Mouse (Mus musculus) lung, postnatal 14 days (tissue): ENCODE measurements around the gene Arhgef10l.
"Not testable (repeated sequence)": the region's sequence is repeated elsewhere in the genome, so short reads cannot be mapped to it uniquely, and the experiment has no call there.

Source experiments
- DNase-seq: peaks from one replicate; pipeline ENCODE4 v3.0.0; 2021

Gene Arhgef10l

DNA sequence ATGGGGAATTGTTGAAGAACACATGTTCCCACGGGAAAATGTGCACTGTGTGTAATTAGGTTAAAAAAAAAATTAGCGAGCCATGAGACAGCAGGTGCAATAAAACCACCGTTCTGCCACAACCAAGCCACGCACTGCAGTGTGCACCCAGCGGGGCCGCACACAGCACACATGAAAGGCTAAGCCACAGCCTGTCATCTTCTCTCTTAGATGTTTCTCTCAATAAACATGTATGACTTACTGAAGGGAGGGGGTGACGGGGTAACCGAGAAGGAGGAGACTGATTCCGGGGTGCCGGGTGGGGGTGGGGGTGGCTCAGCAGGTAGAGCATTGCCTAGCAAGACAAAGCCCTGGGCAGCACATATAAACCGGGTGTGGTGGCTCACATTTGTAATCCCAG lies 64.7 kb downstream of the Arhgef10l start:
- no peak for DNase-seq

DNA sequence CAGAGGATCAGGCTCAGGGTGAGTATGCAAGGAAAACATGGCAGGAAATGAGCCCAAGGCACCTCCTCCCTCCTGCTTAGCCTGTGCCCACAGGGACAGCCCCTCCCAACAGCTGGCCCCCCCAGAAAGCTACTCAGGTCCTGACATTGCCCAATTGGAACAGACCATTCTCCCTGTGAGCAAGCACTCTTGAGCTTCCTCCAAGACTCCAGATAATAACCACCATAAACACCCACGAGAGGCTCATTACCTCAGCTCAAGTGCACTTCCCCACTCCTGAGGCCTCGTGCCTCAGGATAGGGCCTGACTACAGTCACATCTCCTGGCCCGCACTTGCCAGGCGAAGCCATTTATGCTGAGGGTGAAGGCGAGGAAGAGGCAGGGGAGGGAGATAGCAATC lies 67.0 kb downstream of the Arhgef10l start:
- peak; percentile 57 for DNase-seq

DNA sequence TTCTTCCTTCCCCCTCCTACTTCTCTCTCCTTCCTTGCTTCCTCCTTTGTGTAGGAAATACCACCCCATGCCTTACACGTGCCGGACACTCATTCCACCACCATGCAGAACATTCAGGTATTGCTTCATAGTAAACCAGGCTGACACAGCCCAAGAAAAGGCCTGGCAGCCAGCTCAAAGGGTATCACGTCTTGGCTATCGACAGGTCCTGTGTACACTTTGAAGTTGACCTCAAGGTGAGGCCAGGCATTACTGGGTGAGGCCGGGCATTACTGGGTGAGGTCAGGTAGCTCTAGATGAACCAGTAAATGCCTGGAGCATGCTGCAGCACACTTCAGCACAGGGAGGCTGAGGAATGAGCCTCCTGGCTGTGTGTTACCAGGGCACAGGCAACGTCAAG lies 67.9 kb downstream of the Arhgef10l start:
- no peak for DNase-seq

DNA sequence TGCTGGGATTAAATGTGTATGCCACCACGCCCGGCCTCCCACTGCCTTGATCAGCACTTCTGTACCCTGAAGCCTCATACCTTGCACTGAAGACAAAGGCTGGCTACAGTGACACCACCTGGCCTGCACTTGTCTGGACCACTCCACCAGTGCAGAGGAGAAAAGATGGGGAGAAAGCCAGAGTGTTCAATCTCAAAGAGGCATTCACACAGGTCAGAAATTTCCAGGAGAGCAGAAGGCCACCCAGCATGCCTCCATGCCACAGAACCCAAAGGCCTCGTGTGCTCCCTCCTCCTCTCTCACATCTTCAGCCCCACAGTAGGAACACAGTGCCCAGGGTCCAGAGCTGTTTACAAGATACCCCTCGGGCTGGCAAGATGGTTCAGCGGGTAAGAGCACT lies 68.4 kb downstream of the Arhgef10l start:
- no peak for DNase-seq

DNA sequence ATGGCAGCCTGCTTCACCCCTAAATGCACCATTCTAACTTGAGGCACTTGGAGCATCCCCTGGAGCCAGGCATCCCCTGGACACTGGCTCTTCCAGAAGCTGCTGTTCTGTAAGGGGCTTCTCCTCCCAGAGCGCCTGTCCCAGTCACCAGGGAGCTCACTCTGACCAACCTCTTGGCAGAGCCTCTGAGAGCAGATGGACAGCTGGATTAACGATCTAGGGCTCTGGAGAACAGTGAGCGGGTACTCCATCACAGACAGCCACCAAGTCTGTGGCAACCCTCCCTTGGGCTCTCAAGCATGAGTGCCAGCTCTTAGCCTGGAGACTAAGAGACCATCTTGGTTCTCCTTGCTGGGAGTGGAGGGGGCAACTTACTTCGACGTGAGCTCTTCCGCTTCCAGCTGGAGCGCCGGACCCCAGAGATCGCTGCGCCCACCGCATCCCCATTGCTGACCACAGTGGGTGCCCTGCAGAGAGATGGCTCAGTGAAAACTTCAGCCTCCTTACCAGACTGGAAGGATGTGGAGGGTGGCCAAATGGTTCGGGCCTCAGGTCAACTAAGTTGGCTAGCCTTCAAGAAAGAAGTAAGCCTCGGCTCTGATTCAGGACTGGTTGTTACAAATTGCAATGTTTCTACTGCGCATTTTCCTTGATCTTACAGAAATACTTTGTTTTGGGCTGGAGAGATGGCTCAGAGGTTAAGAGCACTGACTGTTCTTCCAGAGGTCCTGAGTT lies 71.9 kb downstream of the Arhgef10l start:
- no peak for DNase-seq

DNA sequence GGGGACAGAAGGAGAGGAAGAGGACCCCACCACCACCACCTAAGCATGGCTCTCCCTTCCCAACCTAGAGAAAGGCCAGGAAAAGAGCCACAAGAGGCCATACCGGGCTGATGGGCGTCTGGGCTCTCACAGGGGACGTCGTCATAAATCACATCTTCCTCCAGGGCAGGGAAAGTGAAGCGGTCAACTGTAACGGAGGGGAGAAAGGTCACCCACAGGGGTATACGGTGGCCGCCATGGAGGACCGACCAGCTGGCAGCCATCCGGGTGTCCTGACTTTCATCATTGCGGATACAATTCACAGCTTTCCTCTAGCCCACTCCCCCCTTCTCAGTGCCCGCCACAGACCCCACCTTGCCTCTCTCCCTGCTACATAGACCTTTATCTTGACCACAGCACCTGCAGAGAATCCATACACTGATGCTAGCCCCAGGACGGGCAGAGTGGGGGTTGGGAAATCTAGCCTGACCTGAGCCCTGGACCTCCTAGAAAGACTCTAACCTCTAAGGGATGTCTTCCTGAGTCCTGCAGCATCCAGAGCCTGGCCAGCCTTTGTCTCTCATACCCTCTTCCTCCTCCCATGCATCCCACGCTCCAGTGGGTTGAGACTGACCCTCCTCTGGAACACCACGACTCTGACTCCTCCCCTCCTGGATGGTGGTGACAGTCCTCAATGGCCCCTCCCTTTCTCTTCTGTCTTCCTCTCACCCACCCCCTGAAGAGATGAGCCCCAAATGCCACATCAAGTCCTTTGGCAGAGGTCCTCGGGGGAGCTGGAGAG lies 72.6 kb downstream of the Arhgef10l start:
- DNase-seq = no peak

DNA sequence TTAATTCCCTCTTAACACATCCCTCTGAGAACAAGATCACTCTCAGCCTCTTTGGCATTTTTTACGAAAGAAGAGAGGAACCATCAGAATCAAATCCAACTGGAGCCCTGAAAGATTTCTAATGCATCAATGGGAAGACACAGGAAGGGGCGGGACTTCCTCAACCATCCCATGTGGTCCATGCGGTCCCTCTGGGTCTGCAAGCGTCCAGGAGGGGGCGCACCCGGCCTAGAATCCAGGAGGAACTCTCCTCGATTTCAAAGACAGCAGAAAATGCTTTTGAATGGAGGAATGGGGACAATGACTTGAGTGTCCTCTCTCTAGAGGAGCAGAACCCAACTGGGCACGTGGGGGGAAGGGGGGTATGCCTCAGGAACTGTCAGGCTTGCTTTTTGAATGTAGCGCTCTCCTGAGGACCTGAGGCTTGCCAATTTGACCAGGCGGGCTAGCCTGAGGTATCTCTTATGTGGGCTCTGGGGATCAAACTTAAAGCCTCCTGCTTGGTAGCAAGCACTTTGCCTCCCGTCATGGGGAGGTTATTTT lies 73.5 kb downstream of the Arhgef10l start:
- DNase-seq = peak; percentile 93

DNA sequence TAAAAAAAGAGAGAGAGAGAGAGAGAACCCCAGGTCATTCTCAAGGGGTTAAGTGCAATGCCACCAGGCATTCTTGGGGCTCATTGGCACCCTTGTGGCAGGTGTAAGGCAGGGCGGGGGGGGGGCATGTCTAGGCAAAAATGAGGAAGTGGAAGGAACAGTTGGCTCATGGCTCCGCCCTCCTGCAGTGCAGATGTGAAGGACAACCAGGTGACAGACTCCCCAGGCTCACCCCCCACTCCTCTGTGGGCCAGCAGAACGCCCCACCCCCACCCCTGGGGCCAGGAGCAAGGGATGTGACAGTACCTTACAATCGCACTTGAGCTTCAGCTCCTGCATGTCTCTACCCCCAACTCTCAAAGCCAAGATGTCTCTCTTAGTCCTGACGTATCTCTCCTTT lies 79.3 kb downstream of the Arhgef10l start:
- no peak for DNase-seq

DNA sequence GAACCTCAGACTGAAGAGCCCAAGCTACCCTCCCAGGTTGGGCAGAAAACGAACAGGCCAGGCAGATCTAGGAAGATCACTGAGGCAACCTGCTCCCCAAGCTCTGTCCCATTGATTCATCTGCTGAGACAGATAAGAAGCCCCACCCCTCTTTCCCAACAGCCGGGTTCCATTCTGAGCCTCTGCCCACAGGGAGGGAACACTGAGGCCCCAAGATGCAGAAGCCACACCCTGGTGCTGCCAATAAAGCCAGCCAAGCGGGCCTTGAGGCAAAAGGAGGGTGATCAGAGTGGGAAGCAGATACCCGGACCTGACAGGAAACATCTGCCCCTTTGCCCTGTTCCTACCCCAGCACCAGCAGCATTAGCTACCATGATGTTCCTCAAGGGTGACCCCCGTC lies 81.6 kb downstream of the Arhgef10l start:
- DNase-seq = no peak

DNA sequence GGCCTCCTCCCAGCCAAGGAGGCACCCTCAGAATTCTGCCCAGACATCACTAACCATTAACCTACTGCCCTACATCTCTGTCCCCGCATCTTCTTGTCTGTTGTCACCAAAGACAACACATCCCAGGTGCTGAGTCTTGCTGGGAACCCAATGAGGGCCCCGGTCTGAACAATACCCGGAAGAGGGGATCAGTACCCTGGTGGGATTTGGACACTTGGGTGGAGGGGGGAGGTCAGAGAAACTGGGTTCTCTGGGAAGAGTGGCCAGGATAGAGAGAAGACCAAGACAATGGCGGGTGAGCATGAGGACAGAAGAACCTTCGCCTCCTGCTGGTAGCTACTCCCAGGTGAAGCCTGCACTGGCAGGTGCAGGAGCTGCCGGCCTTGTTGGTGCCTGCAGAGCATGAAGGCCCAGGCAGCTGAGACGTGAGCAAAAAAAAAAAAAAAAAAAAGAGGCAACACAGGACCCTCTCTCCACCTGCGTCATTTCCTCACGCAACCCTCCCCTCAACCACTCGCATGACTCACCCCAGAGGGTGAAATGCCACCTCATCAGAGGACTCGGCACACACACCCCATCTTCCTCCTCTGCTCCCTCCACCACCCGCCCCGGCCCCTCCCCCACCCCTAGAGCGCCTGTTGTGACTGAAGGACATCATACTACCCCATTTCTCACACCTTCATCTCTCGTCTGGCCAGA lies 83.3 kb downstream of the Arhgef10l start:
- DNase-seq = no peak

DNA sequence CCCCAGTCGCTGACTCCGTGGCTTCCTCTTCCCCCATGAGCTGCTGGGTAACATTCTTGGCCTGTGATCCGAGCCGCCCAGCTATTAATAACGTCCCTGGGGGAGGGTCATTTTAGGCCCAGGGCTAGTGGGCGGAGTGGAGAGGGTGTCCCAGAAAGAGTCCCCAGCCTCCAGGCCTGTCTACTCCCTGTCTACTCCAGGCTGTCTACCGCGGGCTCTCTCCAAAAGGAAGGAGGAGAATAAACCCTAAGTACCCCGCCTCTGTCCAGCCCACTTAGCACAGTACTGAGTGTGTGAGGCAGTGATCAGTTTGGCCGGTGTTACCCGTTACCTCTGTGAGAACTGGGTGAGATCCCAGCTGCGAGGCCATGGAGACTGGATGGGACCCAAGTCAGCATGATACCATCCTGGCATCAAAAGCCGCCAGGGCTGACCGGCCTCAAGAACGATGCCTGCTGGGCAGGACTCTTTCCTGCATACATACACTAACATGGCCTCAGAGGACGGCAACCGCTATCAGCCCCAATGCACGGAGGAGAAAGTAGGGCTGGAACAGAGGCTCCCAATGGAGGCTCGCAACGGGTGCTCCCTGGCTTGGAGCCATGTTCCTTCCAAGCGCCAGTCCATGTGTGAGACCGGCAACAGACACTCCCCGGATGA lies 84.0 kb downstream of the Arhgef10l start:
- peak; percentile 61 for DNase-seq

DNA sequence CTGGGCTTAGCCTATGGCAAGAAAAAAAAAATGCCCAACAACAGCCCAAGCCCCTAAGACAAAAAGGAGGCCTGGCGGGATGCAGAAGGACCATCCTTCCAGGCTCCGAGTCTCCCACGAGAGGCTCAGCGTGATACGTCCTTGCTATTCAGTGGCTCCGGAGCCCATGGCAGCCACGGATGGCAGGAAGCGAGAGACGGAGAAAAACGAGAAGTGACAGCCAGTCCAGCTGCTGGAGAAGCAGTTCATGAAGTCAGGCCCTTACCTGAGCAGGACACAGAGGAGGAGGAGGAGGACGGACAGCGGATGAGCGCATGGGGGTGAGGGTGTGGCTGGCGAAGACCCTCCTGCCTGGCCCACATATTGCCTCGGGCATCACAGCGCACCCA lies 84.5 kb downstream of the Arhgef10l start:
- no peak for DNase-seq

DNA sequence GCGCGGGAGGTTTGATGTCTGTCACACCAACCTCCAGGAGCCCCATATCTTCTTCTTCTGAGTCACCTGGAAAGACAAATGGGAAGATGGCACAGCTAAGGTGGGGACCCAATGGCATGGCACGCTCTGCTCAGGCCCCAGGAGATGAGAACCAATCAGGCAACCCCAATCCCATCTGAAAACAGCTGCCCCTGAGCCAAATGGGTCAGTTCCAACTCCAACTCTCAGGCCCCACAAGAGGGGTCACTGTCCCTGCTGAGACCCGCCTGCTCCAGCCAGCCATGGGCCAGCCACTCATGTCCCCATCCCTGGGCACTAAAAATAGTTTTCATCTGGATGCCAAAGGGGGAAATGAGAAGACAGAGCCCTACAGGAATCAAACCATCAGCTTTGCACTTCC lies 84.9 kb downstream of the Arhgef10l start:
- DNase-seq = no peak

DNA sequence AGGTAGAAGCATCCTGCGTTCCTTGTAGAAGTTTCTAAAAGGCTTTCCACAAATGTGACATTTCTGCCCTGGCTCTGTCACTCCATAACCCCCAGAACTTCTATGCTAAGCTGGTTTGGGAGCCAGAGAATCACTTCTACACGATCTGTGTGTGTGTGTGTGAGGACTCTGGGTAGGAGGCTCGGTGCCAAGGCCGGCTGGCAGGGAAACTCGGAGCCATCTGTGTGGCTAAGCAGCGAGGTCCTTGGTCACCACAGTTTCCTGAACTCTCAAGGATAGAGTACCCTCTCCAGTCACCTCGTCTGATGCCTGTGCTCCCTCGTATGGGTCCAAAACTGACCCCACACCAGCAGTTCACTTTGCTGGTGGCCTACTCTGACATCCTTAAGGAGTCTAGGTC lies 86.2 kb downstream of the Arhgef10l start:
- DNase-seq = peak; percentile 27

DNA sequence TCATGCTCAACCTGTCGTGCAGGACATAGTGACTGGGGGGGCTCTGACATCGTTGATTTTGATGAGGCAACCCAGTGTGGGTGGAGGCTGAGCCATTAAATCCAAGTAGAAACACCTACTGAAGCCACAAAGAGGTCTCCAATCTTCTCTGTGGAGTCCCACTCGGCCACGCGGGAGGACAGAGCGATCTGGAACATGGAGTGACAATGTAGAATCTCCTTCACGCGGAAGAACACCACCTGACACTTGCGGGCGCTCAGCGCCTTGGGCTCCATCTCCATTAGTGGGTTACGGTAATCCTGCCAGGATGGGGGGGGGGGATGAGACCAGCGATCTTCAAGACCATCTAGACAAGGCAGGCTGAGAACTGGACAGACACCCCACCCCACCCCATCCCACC lies 86.7 kb downstream of the Arhgef10l start:
- no peak for DNase-seq

DNA sequence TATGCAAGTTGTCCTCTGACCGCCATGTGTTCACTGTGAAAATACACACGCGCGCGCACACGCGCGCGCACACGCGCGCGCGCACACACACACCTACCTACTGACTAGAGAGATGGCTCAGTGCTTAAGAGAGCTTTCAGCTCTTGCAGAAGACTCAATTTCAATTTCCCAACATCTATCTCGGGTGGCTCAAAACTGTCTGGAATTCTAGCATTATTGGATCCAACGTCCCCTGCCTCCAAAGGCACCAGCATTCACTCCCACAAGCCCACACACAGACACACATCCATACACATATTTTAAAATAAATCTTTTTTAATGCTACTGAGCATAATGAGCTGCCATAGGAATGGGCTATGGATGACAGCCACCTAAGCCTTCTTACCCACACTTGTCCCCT lies 89.2 kb downstream of the Arhgef10l start:
- DNase-seq = no peak

DNA sequence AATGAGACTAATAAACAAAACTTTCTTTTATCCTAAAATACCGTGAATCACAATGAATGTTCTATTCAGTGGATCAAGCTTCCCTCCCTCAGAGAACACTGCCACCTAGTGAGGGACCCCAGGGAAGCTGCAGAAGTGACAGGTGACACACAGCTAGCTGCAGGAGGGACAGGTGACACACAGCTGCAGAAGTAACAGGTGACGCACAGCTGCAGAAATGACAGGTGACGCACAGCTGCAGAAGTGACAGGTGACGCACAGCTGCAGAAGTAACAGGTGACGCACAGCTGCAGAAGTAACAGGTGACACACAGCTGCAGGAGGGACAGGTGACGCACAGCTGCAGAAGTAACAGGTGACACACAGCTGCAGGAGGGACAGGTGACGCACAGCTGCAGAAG lies 90.9 kb downstream of the Arhgef10l start:
- not testable (repeated sequence) for DNase-seq

DNA sequence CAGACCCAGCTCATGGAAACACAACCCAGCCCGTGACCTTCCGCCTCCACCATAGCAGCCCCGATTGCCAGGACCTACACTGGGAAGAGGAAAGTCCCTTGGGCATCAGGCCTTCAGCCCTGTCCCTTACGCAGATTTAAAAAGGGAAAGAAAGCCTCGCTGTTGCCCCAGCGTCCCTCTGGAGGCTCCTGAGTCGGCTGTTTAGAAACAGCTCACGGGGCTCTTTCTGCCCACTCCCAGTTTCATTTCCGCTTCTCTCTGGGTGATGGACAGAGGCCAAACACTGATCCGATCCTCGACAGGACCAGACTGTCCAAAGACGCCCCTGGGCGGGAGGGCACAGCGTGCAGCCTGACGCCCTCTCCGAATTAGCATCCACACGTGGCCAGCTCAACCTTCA lies 93.4 kb downstream of the Arhgef10l start:
- no peak for DNase-seq

DNA sequence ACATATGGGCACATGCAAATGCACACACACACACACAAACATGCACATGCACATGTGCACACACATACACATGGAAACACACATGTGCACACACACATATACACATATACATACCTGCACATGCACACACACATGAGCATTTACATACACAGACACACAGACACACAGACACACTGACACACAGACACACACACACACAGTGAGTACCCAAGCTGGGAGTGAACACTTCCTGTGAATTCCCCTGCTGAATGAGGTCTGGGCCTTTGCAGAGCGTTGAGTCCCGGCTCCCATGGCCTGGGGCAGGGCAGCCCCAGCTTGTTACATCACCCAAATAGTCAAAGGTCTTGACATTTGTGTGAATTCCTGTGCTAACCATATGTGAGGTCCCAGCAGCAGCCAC lies 96.4 kb downstream of the Arhgef10l start:
- DNase-seq = no peak

DNA sequence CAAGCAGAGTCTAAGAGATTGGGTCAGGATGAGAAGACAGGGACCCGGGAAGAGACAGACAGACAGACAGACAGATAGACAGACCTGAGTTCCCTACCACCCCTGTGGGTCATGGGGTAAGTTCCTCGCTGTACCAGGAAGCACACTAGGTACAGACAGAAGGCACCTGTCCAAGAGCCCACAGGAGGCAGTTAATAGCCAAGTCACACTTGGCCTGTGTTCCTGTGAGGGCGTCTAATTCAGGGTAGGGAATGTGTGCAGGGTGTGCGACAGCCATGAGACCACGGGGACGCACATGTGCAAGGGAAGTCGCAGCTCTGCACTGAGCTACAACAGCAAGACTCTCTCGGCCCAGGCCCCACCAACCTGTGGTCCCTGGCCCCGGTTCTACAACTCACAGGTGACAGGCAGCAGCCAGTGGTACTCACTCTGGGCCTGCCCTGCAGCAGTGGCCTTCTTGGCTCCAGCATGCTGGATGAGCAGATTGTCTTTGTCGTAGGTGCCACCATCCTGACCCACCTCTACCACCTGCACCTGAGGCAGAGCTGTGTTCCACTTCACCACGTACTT lies 97.8 kb downstream of the Arhgef10l start:
- DNase-seq = no peak

DNA sequence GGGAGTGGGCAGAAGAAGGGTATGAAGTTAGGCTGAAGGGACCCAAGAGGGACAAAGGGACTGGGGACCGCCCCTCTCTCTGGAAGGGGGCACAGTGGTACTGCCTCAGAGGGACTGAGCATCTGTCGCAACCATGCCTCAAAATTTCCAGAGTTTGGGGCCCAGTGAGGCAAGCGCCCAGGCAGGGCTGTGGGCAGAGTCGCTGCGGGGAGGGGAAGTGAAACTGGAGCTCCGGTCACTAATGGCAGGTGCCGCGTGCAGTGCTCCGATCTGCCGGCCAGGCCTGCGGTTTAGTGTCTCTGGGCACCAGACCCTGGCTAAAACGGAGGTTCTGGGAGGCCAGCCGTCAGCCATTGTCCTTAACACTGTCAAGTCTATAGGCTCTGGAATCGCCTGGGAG lies 99.0 kb downstream of the Arhgef10l start:
- peak; percentile 40 for DNase-seq

DNA sequence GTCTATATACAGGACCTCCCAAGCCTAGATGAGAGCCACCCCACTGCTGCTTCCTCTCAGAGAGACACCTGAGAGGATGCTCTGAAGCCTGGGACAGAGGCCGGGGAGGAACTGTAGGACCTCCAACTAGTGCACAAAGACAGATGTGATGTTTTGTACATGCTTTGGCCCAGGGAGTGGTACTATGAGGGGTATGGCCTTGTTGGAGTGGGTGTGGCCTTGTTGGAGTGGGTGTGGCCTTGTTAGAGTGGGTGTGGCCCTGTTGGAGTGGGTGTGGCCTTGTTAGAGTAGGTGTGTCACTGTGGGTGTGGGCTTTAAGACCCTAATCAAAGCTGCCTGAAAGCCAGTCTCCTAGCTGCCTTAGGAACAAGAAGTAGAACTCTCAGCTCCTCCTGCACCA lies 101.4 kb downstream of the Arhgef10l start:
- not testable (repeated sequence) for DNase-seq
